ENCODE assay signal across 8 mouse cellular contexts in genomic region chr5:71095180-71095579, GRCm38 (mm10). TPM values are rescaled to one million over a fixed set of nuclear protein-coding genes. Genes with fewer than 3 reads are reported as not detected.
DNase-seq lines count a peak whose midpoint lies in the region; ATAC-seq and TF ChIP-seq lines count a peak whose summit lies in the region.

No protein-coding gene starts in this region.

- ATAC-seq in hindbrain, embryonic 14.5 days (ENCODE audit: low FRiP score), result peak; percentile 56

- 0 out of 2 replicates have a peak, but pooled peaks cover 2% of the 10 kb centered on the region for H3K27me3 ChIP-seq in kidney, adult 2 months (replicated peaks; ENCODE audit: control insufficient read depth, insufficient read depth, low read length)
- no peaks in the 10 kb centered on the region for H3K27me3 ChIP-seq in hindbrain, embryonic 14.5 days (ENCODE audit: control insufficient read depth, insufficient read depth, low read length)

- no peak for TF ChIP-seq POLR2A in kidney, adult 2 months (IDR thresholded peaks at IDR 0.05; ENCODE audit: low read depth, low read length)

- intact Hi-C loops in left cerebral cortex, postnatal 4 days (cut with DNase I), result loop anchor here (5.0 kb wide), 1 partner anchor 167 kb away; no protein-coding TSS in a partner anchor

- DNase-seq in kidney, adult 2 months, result no peak
- no peak for DNase-seq in kidney, adult 9 months
- peak; percentile 74 for DNase-seq in embryo, embryonic 11 days
- DNase-seq in hindbrain, embryonic 14.5 days (ENCODE audit: low spot score), result peak; percentile 70
- peak; percentile 65 for DNase-seq in left cerebral cortex, postnatal 4 days
- peak; percentile 64 for DNase-seq in retina, embryonic 14.5 days (ENCODE audit: low spot score)
- DNase-seq in thymus, postnatal 4 days, result no peak
- no peak for DNase-seq in urinary bladder, adult 2 months (ENCODE audit: low spot score)

- whole genome bisulfite sequencing in kidney, adult 2 months, result 1% methylated on average over 19 of the region's 19 CpGs
- WGBS in hindbrain, embryonic 14.5 days, result under 1% methylated on average over 19 of the region's 19 CpGs

- H3K4me1 ChIP-seq in kidney, adult 2 months (ENCODE audit: control insufficient read depth, insufficient read depth, low read length), result no peaks in the 10 kb centered on the region
- peaks cover 11% of the 10 kb centered on the region; the same call in 1 of the 2 replicates for H3K4me1 ChIP-seq in hindbrain, embryonic 14.5 days (replicated peaks; ENCODE audit: control insufficient read depth, insufficient read depth, low read length)

- H3K36me3 ChIP-seq in kidney, adult 2 months (ENCODE audit: control insufficient read depth, insufficient read depth, low read length), result no peaks in the 10 kb centered on the region
- H3K36me3 ChIP-seq in hindbrain, embryonic 14.5 days (replicated peaks; ENCODE audit: control insufficient read depth, insufficient read depth), result no peaks in the 10 kb centered on the region

- no peak for TF ChIP-seq CTCF in kidney, adult 2 months (conservative IDR thresholded peaks at IDR 0.05; ENCODE audit: insufficient read depth, insufficient read length, low read depth, low read length)

- H3K4me3 ChIP-seq in kidney, adult 2 months (ENCODE audit: insufficient read depth, low read depth, low read length), result peak overlapping the region; percentile 5; the same call in 1 of the 2 replicates
- peak overlapping the region; percentile 87 for H3K4me3 ChIP-seq in hindbrain, embryonic 14.5 days (replicated peaks; ENCODE audit: low read length)

- H3K9ac ChIP-seq in hindbrain, embryonic 14.5 days, result peak overlapping the region; percentile 93

- no peaks in the 10 kb centered on the region for H3K9me3 ChIP-seq in hindbrain, embryonic 14.5 days (ENCODE audit: control insufficient read depth, low read length)

- H3K4me2 ChIP-seq in hindbrain, embryonic 14.5 days (replicated peaks), result peak overlapping the region; percentile 72

- no peak overlapping the region for H3K27ac ChIP-seq in kidney, adult 2 months (ENCODE audit: insufficient read depth, low read depth, low read length)
- H3K27ac ChIP-seq in hindbrain, embryonic 14.5 days, result peak overlapping the region; percentile 93

RNA-seq across cellular contexts. Expression of gene Gabra2, which starts 0.5 kb away (rescaled TPM):
- not detected in 2 replicates for polyA plus RNA-seq in kidney, adult 2 months (2012; rRNA removed)
- polyA plus RNA-seq in hindbrain, embryonic 14.5 days (2014; fragmentation: Nextera tagmentation; extraction: Ambion mirVana), result 37.1 and 37.4 TPM in 2 replicates
- total RNA-seq in left cerebral cortex, postnatal 4 days (2021), result 10 to 100 TPM; 49.3 to 58.5 TPM
- 0.11 and 0.13 TPM in 2 replicates for polyA plus RNA-seq in urinary bladder, adult 2 months (2012; rRNA removed)

Comparison
In these comparisons a context has a peak if more than half of its experiments do, and no peak if none do; other contexts are left out.
1. DNase-seq: peak in embryo, embryonic 11 days (single experiment), hindbrain, embryonic 14.5 days (single experiment), left cerebral cortex, postnatal 4 days (single experiment) and retina, embryonic 14.5 days (single experiment); none in kidney, adult 2 months (single experiment), kidney, adult 9 months (single experiment), thymus, postnatal 4 days (single experiment) and urinary bladder, adult 2 months (single experiment).
2. RNA of gene Gabra2, which starts 0.5 kb away (polyA plus RNA-seq): 37.1 to 37.4 TPM in hindbrain, embryonic 14.5 days; 0.11 to 0.13 TPM in urinary bladder, adult 2 months and not detected in kidney, adult 2 months; every median in the first group is over 10 times any median in the second.